Mouse (Mus musculus): ENCODE measurements at regions not wholly inside any gene's neighbourhood (a gene's known extent, or its start where the extent isn't known, plus 50 kb on each side); places are given as distances from the start of the nearest gene placed in this dataset.

GRCm38 (mm10) chr13:51303112-51303511 lies 105.3 kb upstream of the S1pr3 start:
- Histone ChIP-seq H3K27me3 (ENCODE audit: insufficient read depth, poor library complexity, severe bottlenecking) (no peaks in the 10 kb centered on the region), H3K36me3 (no peaks in the 10 kb centered on the region), H3K4me3 (no peak overlapping the region), H3K27ac (no peak overlapping the region), H3K9me3 (peaks cover 5% of the 10 kb centered on the region; the same call in 1 of the 2 replicates), H3K4me1 (replicated peaks) (peaks cover 30% of the 10 kb centered on the region)
- 58% methylated on average over 3 of the region's 3 CpGs for WGBS
- DNase-seq (ENCODE audit: low spot score), result peak; percentile 50

GRCm38 (mm10) chr13:51304631-51305030 lies 103.8 kb upstream of the S1pr3 start:
- H3K9me3 ChIP-seq, result peaks cover 5% of the 10 kb centered on the region; the same call in 1 of the 2 replicates
- no peak overlapping the region for H3K4me3 ChIP-seq
- DNase-seq (ENCODE audit: low spot score), result no peak
- WGBS, result 52% methylated on average over 4 of the region's 4 CpGs
- peak overlapping the region; percentile 53 for H3K27ac ChIP-seq
- H3K27me3 ChIP-seq (ENCODE audit: insufficient read depth, poor library complexity, severe bottlenecking), result no peaks in the 10 kb centered on the region
- H3K4me1 ChIP-seq (replicated peaks), result peaks cover 30% of the 10 kb centered on the region
- H3K36me3 ChIP-seq, result no peaks in the 10 kb centered on the region

GRCm38 (mm10) chr13:51309446-51309845 lies 99.0 kb upstream of the S1pr3 start:
- no peak overlapping the region for H3K4me3 ChIP-seq
- H3K4me1 ChIP-seq (replicated peaks), result peaks cover 62% of the 10 kb centered on the region
- DNase-seq (ENCODE audit: low spot score), result no peak
- no peaks in the 10 kb centered on the region for H3K36me3 ChIP-seq
- H3K9me3 ChIP-seq, result no peaks in the 10 kb centered on the region
- H3K27me3 ChIP-seq (ENCODE audit: insufficient read depth, poor library complexity, severe bottlenecking), result no peaks in the 10 kb centered on the region
- H3K27ac ChIP-seq, result peak overlapping the region; percentile 56; the same call in 1 of the 2 replicates

- H3K4me3 ChIP-seq, result no peak overlapping the region
- H3K27me3 ChIP-seq (ENCODE audit: insufficient read depth, poor library complexity, severe bottlenecking), result no peaks in the 10 kb centered on the region
- no peaks in the 10 kb centered on the region for H3K36me3 ChIP-seq
- 70% methylated on average over 2 of the region's 2 CpGs for WGBS
- H3K4me1 ChIP-seq (replicated peaks), result peaks cover 63% of the 10 kb centered on the region
- peak overlapping the region; percentile 56 for H3K27ac ChIP-seq
- DNase-seq (ENCODE audit: low spot score), result no peak
- H3K9me3 ChIP-seq, result no peaks in the 10 kb centered on the region
These were observed 98.4 kb upstream of the S1pr3 start for GRCm38 (mm10) chr13:51310041-51310440.

GRCm38 (mm10) chr13:51311679-51312255 lies 96.7 kb upstream of the S1pr3 start:
- no peaks in the 10 kb centered on the region for H3K36me3 ChIP-seq
- peaks cover 62% of the 10 kb centered on the region for H3K4me1 ChIP-seq (replicated peaks)
- WGBS, result 63% methylated on average over 8 of the region's 8 CpGs

GRCm38 (mm10) chr13:51313129-51313850 lies 95.1 kb upstream of the S1pr3 start:
- Histone ChIP-seq H3K27ac (peak overlapping the region; percentile 84), H3K4me3 (no peak overlapping the region), H3K27me3 (ENCODE audit: insufficient read depth, poor library complexity, severe bottlenecking) (no peaks in the 10 kb centered on the region), H3K4me1 (replicated peaks) (peaks cover 61% of the 10 kb centered on the region), H3K36me3 (no peaks in the 10 kb centered on the region), H3K9me3 (no peaks in the 10 kb centered on the region)
- no peak for DNase-seq (ENCODE audit: low spot score)
- 55% methylated on average over 5 of the region's 5 CpGs for WGBS

More at GRCm38 (mm10) chr13:51311679-51312255, 96.7 kb upstream of the S1pr3 start:
- Histone ChIP-seq H3K27me3 (ENCODE audit: insufficient read depth, poor library complexity, severe bottlenecking) (no peaks in the 10 kb centered on the region), H3K4me3 (no peak overlapping the region), H3K27ac (peak overlapping the region; percentile 40; the same call in 1 of the 2 replicates), H3K9me3 (no peaks in the 10 kb centered on the region)
- DNase-seq (ENCODE audit: low spot score), result no peak

- peaks cover 63% of the 10 kb centered on the region for H3K4me1 ChIP-seq (replicated peaks)
- 3% methylated on average over 5 of the region's 5 CpGs for WGBS
These were observed 93.9 kb upstream of the S1pr3 start for GRCm38 (mm10) chr13:51314541-51314977.

GRCm38 (mm10) chr13:51315008-51315778 lies 93.2 kb upstream of the S1pr3 start:
- 58% methylated on average over 10 of the region's 10 CpGs for WGBS
- Histone ChIP-seq H3K27ac (peak overlapping the region; percentile 84), H3K9me3 (no peaks in the 10 kb centered on the region), H3K36me3 (no peaks in the 10 kb centered on the region), H3K4me3 (no peak overlapping the region), H3K27me3 (ENCODE audit: insufficient read depth, poor library complexity, severe bottlenecking) (no peaks in the 10 kb centered on the region), H3K4me1 (replicated peaks) (peaks cover 61% of the 10 kb centered on the region)
- DNase-seq (ENCODE audit: low spot score), result no peak

More at GRCm38 (mm10) chr13:51314541-51314977, 93.9 kb upstream of the S1pr3 start:
- H3K9me3 ChIP-seq, result no peaks in the 10 kb centered on the region
- H3K27ac ChIP-seq, result peak overlapping the region; percentile 84
- peak; percentile 87 for DNase-seq (ENCODE audit: low spot score)
- H3K27me3 ChIP-seq (ENCODE audit: insufficient read depth, poor library complexity, severe bottlenecking), result no peaks in the 10 kb centered on the region
- H3K4me3 ChIP-seq, result no peak overlapping the region
- no peaks in the 10 kb centered on the region for H3K36me3 ChIP-seq

- Histone ChIP-seq H3K27ac (peak overlapping the region; percentile 84), H3K9me3 (no peaks in the 10 kb centered on the region), H3K4me1 (replicated peaks) (peaks cover 61% of the 10 kb centered on the region), H3K27me3 (ENCODE audit: insufficient read depth, poor library complexity, severe bottlenecking) (no peaks in the 10 kb centered on the region), H3K36me3 (no peaks in the 10 kb centered on the region), H3K4me3 (no peak overlapping the region)
- DNase-seq (ENCODE audit: low spot score), result no peak
- 68% methylated on average over 5 of the region's 5 CpGs for WGBS
These were observed 92.7 kb upstream of the S1pr3 start for GRCm38 (mm10) chr13:51315779-51316041.

- no peak overlapping the region for H3K27ac ChIP-seq
- 77% methylated on average over 7 of the region's 7 CpGs for WGBS
These were observed 85.3 kb upstream of the S1pr3 start for GRCm38 (mm10) chr13:51323058-51323715.

GRCm38 (mm10) chr13:51324714-51325113 lies 83.7 kb upstream of the S1pr3 start:
- no peaks in the 10 kb centered on the region for H3K9me3 ChIP-seq
- H3K27ac ChIP-seq, result no peak overlapping the region
- WGBS, result 73% methylated on average over 5 of the region's 5 CpGs
- H3K4me3 ChIP-seq, result no peak overlapping the region
- no peaks in the 10 kb centered on the region for H3K36me3 ChIP-seq
- no peak for DNase-seq (ENCODE audit: low spot score)
- peaks cover 26% of the 10 kb centered on the region for H3K4me1 ChIP-seq (replicated peaks)
- no peaks in the 10 kb centered on the region for H3K27me3 ChIP-seq (ENCODE audit: insufficient read depth, poor library complexity, severe bottlenecking)

More at GRCm38 (mm10) chr13:51323058-51323715, 85.3 kb upstream of the S1pr3 start:
- Histone ChIP-seq H3K36me3 (no peaks in the 10 kb centered on the region), H3K4me3 (no peak overlapping the region), H3K4me1 (replicated peaks) (peaks cover 18% of the 10 kb centered on the region), H3K9me3 (no peaks in the 10 kb centered on the region), H3K27me3 (ENCODE audit: insufficient read depth, poor library complexity, severe bottlenecking) (no peaks in the 10 kb centered on the region)
- DNase-seq (ENCODE audit: low spot score), result no peak

GRCm38 (mm10) chr13:51325298-51325697 lies 83.1 kb upstream of the S1pr3 start:
- H3K4me3 ChIP-seq, result no peak overlapping the region
- no peak for DNase-seq (ENCODE audit: low spot score)
- H3K27me3 ChIP-seq (ENCODE audit: insufficient read depth, poor library complexity, severe bottlenecking), result no peaks in the 10 kb centered on the region
- H3K36me3 ChIP-seq, result no peaks in the 10 kb centered on the region
- H3K9me3 ChIP-seq, result no peaks in the 10 kb centered on the region
- H3K27ac ChIP-seq, result no peak overlapping the region
- peaks cover 26% of the 10 kb centered on the region for H3K4me1 ChIP-seq (replicated peaks)
- WGBS, result 61% methylated on average over 5 of the region's 5 CpGs

Measured in hindbrain, embryonic 10.5 days (tissue).